Mouse (Mus musculus): ENCODE measurements at regions not wholly inside any gene's neighbourhood (a gene's known extent, or its start where the extent isn't known, plus 50 kb on each side); places are given as distances from the start of the nearest gene placed in this dataset.

DNA sequence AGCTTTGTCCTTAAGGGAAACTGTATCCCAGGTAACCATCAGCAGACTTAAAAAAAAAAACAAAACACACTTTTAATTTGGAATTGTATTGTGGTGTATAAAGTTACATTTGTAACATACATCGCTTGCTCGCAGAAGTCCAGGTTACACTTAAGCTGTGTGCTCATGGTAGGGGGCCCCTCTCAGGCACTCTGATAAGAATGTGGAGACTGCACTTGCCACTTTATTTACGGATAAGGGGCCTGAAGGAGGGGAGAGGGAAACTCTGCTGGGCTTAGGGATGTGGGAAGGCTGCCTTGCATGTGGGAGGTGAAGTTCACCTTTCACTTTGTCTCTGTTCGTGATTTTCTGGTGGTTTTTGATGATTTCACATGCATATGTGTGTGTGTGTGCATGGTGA, 58.7 kb downstream of the Ccdc185 start:
- no peak for DNase-seq
- intact Hi-C loops (cut with DNase I): no loop called here

DNA sequence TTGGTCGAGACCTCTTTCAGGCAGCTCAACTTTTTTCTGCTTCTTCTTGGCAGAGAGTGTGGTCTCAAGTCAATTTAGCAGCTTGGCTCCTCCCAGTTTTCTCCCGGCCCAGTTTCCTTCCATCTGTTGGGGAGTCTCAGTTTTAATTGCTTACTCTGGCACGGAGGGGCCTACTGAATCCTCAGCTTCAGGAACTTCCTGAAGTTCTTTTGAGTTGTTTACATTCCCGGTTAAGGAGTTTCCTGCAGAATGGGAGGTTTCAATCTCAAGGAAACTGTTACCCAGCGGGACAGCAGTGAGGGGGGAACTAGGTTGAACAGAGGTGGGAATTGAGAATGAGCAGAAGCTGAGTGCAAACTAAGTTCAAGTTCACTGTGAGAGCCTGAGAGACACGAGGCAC, 59.2 kb downstream of the Ccdc185 start:
- DNase-seq: no peak
- intact Hi-C loops (cut with DNase I): no loop called here

DNA sequence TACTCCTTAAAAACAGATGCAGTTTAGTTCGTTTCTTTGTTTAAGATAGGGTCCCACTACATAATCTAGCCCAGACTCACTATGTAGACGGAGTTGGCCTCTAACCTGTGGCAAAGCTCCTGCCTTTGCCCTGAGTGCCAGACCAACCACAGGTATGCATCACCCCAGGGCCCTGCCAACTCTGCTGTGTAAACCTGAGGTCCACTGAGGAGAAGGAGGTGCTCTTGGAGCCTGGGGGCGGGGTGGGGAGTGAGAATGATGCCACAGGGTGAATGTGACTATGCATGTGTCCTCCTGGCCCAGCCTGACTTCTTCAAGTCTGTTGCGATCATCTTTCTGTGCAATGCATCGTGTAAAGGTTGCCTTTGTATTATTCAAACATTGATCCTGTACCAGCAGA, 61.8 kb downstream of the Ccdc185 start:
- DNase-seq: no peak
- intact Hi-C loops (cut with DNase I): no loop called here

DNA sequence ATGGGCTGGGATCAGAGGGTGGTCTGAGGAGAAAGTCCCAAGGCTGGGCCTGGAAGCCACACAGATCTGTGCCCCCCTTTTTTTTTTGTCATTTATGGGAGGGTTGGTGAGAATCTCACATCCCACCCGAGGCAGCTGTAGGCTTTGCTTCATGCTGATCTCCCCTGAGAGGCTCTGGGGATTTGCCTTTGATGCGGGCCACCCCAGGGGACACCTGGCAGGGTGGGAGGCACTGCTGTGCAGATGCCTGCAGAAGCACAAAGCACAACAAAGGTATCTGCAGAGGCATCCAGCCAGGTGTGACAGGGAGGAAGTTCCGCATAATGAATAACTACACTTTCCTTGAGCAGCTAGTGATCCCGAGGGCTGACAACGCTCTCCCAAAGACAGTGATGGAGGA, 62.7 kb downstream of the Ccdc185 start:
- DNase-seq: no peak
- intact Hi-C loops (cut with DNase I): no loop called here

DNA sequence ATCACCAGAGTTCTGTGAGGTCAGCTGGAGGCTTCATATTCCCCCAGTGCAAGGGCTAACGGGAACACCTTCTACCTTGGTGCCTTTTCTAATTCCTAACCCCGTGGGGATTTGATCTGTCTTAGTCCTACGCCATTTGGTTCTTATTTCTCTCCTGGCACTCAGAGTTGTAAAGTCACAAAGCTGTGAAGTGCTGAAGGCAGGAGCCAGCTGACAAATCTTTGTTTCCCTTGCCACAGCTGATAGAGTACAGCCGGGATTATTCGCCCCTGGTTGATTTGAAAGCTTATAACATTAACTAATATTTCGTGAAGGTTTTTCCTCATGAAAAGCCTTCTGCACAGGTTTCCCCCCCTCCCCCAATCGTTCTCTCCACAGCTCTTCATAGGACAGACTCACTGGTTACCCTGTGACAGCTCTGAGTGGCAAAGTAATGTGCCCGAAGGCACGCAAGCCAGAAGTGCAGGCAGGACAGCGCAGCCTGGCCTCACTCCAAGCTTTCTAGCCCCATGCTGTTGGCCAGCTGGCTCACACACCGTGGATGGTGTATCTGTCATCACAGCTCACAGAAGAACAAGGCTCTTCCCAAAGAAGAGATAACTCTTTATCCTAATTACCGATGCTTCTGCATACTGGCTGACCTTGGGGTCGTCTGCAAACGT, 66.3 kb downstream of the Ccdc185 start:
- DNase-seq: peak; percentile 90

More for the DNA sequence above, 66.3 kb downstream of the Ccdc185 start:
- intact Hi-C loops (cut with DNase I): no loop called here
